Mouse (Mus musculus) testis, postnatal 10 days (tissue): ENCODE data around the gene Mapk7.

Source experiments
- DNase-seq: peaks from one replicate; pipeline ENCODE4 v3.0.0; 2021; ENCODE audit warnings: low spot score

Gene Mapk7

GRCm38 (mm10) chr11:61490944-61491520 lies 3.2 kb downstream of the Mapk7 start:
- no peak for DNase-seq

DNA sequence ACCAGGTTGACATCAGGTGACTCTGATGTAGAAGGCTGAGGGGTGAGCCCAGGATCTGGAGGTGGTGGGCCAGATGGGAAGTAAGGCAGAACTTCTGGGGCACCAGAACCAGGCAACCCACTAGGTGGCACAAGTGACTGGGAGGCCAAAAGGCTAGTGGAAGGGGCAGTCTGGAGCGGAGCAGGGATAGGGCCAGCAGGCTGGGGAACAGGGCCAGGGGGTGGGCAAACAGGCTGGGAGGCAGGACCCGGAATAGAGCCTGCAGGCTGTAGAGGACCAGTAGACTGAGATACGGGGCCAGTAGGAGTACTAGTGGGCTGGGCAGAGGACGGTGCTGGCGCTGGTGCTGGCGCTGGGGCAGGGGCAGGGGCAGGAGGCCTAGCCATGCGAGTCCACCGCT lies 4.3 kb downstream of the Mapk7 start:
- DNase-seq, result no peak

DNA sequence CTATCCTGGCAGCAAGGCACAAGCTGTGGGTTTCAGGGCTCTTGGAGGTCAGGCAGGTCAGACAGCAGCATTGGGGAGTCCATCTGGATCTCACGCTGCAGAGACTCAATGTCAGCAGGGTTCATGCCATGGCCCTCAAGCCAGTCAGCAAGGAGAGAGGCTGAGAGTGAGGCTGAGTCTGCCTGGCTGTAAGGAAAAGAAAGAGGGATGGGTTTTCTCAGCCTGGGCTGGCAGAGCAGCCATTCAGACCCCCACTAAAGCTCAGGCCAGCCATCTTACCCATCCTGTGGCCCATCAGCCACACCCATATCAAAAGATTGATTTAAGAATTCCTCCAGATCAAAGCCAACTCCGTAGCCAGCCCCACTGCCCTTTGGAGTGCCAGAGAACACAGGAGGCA lies 5.1 kb downstream of the Mapk7 start:
- no peak for DNase-seq

- no peak for DNase-seq
Observed at GRCm38 (mm10) chr11:61487936-61488335, 6.3 kb downstream of the Mapk7 start.

DNA sequence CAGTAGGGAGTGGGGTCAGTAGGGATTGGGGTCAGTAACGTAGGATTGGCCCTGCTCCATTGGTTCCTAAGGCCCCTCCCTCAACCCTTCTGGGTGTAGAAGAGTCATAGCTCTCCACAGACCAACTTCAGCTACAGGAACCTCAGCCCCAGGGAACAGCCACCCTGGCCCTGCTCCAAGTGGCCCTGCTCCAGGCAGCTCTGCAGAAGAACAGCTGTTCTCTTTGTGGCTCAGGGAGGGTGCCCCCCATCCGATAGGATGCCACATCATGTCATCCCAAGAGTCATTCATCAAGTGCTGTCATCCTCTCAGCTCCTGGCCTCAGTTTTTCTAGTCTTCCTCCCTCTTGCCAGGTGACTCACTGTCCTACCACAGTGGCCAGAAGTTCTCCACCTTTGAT lies 6.8 kb downstream of the Mapk7 start:
- peak; percentile 79 for DNase-seq

DNA sequence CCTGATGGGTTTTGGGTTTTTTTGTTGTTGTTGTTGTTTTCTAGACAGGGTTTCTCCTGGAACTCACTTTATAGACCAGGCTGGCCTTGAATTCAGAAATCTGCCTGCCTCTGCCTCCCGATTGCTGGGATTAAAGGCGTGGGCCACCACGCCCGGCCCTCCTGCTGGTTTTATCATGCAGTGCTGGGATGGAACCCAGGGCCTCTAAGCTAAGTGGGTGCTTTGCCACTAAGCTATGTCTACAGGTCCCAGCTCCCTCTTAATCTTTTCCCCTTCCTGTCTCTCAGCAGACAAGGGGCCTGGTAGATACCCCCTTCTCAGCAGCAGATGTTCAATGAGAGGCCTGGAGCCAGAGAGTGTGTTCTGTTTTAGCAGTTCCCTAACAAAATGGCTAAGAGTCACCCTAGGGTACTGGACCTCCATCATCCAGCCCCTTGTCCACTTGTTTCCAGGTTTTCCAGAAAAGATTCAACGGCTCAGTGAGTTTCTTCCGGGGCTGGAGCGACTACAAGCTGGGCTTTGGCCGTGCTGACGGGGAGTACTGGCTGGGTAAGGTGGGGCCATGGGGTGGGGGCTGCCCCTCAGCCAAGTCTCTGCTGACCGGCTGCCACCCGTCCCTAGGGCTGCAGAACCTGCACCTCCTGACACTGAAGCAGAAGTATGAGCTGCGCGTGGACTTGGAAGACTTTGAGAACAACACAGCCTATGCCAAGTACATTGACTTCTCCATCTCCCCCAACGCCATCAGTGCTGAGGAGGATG lies 7.6 kb downstream of the Mapk7 start:
- DNase-seq, result no peak

DNA sequence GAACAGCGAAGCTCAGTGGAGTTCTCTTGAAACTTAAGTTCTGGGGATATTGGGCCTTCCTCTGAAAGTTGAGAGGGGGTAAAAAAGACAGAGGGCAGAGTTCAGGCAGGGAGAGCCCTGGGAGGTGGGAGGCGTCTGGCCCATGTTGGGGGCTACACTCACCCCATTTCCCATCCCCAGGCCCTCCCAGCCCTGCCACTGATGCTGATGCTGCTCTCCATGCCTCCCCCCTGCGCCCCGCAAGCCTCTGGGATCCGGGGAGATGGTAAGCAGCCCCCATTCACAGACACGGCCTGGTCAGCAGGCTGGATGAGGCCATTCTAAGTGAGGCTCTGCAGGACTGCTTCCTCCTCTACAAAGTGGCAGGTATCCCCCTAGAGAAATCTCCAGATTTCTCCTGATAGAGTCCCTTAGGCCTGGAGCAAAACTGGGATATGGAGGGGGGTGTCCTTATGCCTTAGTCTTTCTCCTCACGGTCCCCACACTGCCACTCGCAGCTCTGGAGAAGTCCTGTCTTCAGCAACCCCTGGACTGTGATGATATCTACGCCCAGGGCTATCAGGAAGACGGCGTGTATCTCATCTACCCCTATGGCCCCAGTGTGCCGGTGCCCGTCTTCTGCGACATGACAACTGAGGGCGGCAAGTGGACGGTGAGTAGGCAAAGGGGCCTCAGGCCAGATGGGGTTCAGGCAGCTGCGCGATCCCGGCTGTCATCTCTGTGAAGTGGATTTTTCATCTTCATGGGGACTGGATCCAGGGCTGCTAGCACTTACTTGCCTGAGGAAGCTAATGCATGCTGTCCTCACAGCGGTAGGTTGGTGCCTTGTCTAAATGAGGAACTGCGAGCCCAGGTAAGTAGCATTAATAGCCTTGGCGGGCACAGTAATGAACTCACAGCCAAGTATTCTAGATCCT lies 8.4 kb downstream of the Mapk7 start:
- DNase-seq, result no peak

DNA sequence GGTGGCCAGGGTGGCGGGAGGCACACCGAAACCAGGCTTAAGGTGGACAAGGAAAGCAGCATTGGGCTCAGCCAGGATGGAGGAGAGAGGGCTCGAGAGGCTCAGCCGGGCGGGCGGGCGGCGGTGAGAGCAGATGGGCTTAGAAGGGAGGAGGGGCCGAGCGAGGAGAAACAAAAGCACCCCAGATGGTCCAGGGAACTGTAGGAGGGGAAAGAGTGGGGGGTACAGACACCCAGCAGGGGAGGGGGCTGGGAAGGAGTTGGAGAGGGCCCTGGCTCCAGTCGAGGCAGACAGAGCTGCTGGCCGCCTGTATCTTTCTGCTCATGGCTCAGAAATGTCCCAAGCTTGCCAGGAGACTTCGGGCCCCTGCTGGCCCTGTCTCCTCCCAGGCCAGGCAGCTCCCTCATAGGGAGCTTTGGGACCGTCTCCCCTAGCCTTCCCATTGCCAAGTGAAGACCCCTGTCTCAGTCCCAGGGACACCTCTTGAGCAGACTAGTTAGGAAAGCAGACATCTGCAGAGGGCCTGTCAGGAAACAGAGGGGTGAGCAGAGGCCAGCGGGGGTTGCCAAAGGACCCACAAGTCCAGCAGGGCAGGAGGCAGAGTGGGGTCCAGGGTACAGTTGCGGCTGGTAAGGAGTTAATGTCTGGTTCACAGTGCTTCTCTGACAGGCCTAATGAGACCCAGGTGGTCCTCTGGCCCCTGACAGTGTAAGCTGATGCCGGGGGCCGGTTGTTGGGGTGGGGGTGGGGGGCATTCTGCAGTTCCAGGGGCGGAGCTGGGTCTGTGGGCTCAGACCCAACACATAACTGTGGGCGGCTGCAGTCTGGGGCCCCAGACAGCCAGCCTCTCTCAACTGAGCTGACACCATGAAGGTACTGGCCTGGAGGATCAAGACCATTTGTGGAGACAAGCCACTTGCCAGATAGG lies 9.3 kb downstream of the Mapk7 start, which contains the start of gene Mfap4:
TSS of gene Mfap4 (plus strand) at position 819 of the 928 bp plus-strand sequence.
- peak; percentile 72 for DNase-seq

DNA sequence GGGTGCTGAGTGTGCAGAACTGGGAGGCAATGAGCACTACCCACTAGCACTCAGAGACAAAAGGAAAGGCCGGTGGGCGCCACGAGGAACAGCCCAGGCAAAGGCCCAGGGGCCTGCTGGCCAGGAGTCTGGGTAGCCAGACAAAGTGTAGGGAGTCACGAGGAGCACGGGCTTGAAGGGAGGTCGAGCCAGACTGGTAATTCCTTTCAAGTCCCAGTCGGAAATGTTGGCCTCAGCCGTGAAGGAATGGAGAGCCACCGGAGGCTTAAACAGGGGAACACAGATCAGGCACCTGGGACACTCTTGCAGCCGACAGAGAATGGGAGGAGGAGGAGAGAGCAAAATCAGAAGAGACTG lies 10.0 kb downstream of the Mapk7 start:
- peak; percentile 45 for DNase-seq

DNA sequence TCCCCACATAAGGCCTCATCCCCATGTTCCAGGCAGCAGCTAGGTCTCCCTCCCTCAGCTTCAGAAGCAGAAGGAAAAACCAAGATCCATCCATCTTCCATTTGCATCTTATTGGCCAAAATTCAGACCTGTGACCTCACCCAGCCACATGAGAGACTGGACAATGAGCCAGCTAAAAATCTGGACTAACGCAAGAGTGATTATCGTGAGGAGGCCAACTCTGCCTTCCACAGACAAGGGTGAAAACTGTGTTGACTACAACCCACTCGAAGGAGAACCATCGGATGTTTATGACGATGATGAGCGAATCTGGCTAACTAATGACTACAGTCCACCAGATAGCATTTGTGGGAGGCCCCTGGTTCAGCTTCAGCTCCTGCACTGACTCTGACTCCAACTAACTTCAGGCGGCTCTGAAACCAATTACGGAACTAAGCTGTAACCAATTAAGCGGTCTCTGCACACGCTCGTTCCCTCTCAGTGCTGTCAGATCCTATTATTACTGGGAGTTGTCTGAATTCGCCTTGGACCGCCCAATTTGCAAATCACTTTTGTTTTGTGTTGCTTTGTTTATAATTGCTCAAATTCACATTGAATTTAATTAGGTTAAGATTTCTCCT lies 10.9 kb downstream of the Mapk7 start:
- no peak for DNase-seq

DNA sequence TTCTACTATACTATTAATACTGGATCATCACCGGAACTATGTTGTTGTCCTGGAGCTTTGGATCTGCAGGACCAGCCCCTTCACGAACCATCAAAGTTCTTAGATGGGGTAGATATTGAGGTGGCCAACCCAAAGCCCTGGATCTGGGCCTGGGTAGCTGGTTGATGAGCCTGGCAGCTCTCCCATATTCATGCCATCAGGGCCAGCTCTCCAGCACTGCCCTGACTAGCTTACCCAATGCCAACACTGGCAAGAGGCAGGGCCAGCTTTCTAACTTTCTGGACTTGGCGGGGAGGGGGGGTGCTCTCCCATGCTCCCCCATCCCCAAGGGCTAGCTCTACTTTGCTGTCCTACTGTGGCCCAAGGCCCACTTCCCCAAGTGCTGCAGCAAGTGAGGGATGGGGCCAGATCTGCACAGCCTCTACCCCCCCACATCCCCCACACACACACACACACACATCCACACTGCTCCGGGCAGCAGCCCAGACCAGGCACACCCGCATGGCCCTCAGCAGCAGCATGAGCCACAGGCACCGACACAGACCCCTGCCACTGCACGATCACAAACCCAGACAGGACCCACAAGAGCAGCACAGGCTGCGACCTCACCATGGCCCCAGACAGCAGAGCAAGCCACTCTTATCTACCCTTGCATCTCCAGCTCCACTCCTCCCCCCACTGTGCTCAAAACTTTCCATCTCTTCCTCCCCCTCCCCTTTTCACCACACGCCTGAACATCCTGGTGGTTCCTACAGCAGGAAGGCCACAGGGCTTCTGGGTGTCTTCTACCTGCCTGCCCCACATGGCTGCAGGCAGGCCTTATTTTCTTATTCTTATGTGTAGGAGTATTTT lies 12.7 kb downstream of the Mapk7 start:
- no peak for DNase-seq

- DNase-seq, result no peak
Observed at GRCm38 (mm10) chr11:61478788-61479187, 15.4 kb downstream of the Mapk7 start.

- no peak for DNase-seq
Observed at GRCm38 (mm10) chr11:61477566-61478508, 16.4 kb downstream of the Mapk7 start.

DNA sequence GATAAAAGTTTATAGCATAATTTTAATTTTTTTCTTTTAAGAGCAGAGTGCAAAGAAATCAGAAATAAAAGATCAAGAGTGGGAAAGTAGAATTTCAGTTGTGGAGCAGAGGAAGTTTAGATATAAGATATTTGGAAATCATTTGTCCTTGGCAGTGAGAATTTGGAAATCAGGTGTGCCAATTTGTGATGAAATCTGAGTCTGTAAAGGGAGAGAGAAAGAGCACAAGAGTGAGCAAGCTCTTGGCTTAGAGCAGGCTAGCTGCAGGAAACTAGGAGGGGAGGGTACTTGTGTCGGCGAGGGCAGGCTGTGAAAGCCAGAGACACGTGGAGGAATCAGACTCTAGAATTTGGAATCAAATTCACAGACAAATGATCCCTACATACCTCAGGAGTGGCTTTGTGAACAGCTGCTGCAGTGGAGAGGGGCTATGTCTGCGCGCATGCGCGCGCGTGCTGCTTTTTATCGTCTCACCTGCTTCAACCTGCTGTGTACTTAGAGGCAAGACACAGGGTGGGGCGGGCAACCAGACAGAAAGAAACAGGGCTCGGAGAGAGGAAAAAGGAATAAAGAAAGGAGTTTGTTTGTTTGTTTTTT lies 17.3 kb downstream of the Mapk7 start:
- no peak for DNase-seq

- no peak for DNase-seq
Observed at GRCm38 (mm10) chr11:61473630-61474029, 20.6 kb downstream of the Mapk7 start.

- no peak for DNase-seq
Observed at GRCm38 (mm10) chr11:61470880-61471279, 23.3 kb downstream of the Mapk7 start.

GRCm38 (mm10) chr11:61469317-61469917 lies 24.8 kb downstream of the Mapk7 start:
- no peak for DNase-seq

GRCm38 (mm10) chr11:61468534-61468933 lies 25.7 kb downstream of the Mapk7 start:
- no peak for DNase-seq
